Mouse (Mus musculus) neural tube, embryonic 14.5 days (tissue): ENCODE measurements around the gene Dhdh. TPM values are rescaled to one million over a fixed set of nuclear protein-coding genes. Genes with fewer than 3 reads are reported as not detected.
"Not testable (repeated sequence)": the region's sequence is repeated elsewhere in the genome, so short reads cannot be mapped to it uniquely, and the experiment has no call there.

Experiments
- ATAC-seq: fragments of 200-750 bp; cut with Nextera tagmentation; 2 replicates; pipeline ENCODE4 v1.8.0; 2017; ENCODE audit warnings: low read depth, mild to moderate bottlenecking, moderate TSS enrichment, moderate library complexity
- H3K27ac ChIP-seq: fragments of 300-500 bp; sonication (generic); 2 replicates; pipeline ENCODE4 v1.5.1; 2014; ENCODE audit warnings: low read depth, mild to moderate bottlenecking, control low read depth, low read length, moderate library complexity, mixed read lengths
- H3K27me3 ChIP-seq: fragments of 300-500 bp; sonication (generic); 2 replicates; pipeline ENCODE4 v1.6.1; 2014; ENCODE audit warnings: low read length; ENCODE audit not compliant: control insufficient read depth, insufficient read depth
- H3K36me3 ChIP-seq: fragments of 300-500 bp; sonication (generic); 2 replicates; pipeline ENCODE4 v1.6.1; 2014; ENCODE audit warnings: low read length, mixed read lengths; ENCODE audit not compliant: control insufficient read depth, insufficient read depth
- H3K4me1 ChIP-seq: fragments of 300-500 bp; sonication (generic); 2 replicates; pipeline ENCODE4 v1.6.1; 2014; ENCODE audit warnings: low read length; ENCODE audit not compliant: control insufficient read depth, insufficient read depth
- H3K4me2 ChIP-seq: fragments of 300-500 bp; sonication (generic); 2 replicates; pipeline ENCODE4 v1.6.1; 2014; ENCODE audit warnings: mild to moderate bottlenecking, low read depth, low read length, control low read depth
- H3K4me3 ChIP-seq: fragments of 300-500 bp; sonication (generic); 2 replicates; pipeline ENCODE4 v1.5.1; 2014; ENCODE audit warnings: low read depth, low read length, control low read depth, mixed read lengths
- H3K9ac ChIP-seq: fragments of 300-500 bp; sonication (generic); replicated peaks from 2 replicates; pipeline ENCODE4 v1.6.1; 2014; ENCODE audit warnings: low read depth, mild to moderate bottlenecking, control low read depth, low read length, mixed read lengths
- H3K9me3 ChIP-seq: fragments of 300-500 bp; sonication (generic); 2 replicates; pipeline ENCODE4 v1.6.1; 2016; ENCODE audit warnings: low read length; ENCODE audit not compliant: control insufficient read depth
- WGBS: fragments of 180-500 bp; shearing (Covaris S2); extraction: QIAGEN DNeasy Blood & Tissue Kit; methylation state at CpG from one replicate; pipeline ENCODE4 v1.1.7; 2014; 5-methylcytosine and 5-hydroxymethylcytosine counted together
- polyA plus RNA-seq: library from polyadenylated mRNA; unstranded; fragments of >200 nt; fragmentation: Nextera tagmentation; extraction: Ambion mirVana; gene quantifications from 2 replicates; pipeline ENCODE4 v1.2.1, GENCODE M21; 2014

Dhdh gene
- polyA plus RNA-seq, 1 experiment from 2014 or later, result 4.6 TPM

GRCm38 (mm10) chr7:45466283-45467089, 22.1 kb downstream of the Dhdh start, which contains the start of gene Bax:
TSS of gene Bax (minus strand) at chr7:45466898.
- WGBS, result under 1% methylated on average over 58 of the region's 58 CpGs
- H3K4me1 ChIP-seq, result peaks cover 13% of the 10 kb centered on the region
- H3K27me3 ChIP-seq, result no peaks in the 10 kb centered on the region
- peak within 1 kb of the TSS; percentile 78 for H3K9ac ChIP-seq
- peak; percentile 73 for ATAC-seq
- peaks cover 15% of the 10 kb centered on the region; the same call in 1 of the 2 replicates for H3K36me3 ChIP-seq
- H3K4me2 ChIP-seq, result peak within 1 kb of the TSS; percentile 89
- H3K27ac ChIP-seq, result 0 out of 2 replicates have a peak within 1 kb of the TSS, but pooled peaks have one; percentile 60
- H3K9me3 ChIP-seq, result no peaks in the 10 kb centered on the region
- H3K4me3 ChIP-seq, result peak within 1 kb of the TSS; percentile 85

- H3K36me3 ChIP-seq, result peaks cover 15% of the 10 kb centered on the region; the same call in 1 of the 2 replicates
- H3K9ac ChIP-seq, result peak overlapping the region; percentile 78
- WGBS, result 84% methylated on average over 9 of the region's 9 CpGs
- ATAC-seq, result no peak
- H3K27ac ChIP-seq, result no peak overlapping the region
- peak overlapping the region; percentile 89 for H3K4me2 ChIP-seq
- H3K4me3 ChIP-seq, result peak overlapping the region; percentile 85
- H3K9me3 ChIP-seq, result no peaks in the 10 kb centered on the region
- no peaks in the 10 kb centered on the region for H3K27me3 ChIP-seq
- peaks cover 16% of the 10 kb centered on the region for H3K4me1 ChIP-seq
Measured at GRCm38 (mm10) chr7:45465549-45465948, 23.1 kb downstream of the Dhdh start.

GRCm38 (mm10) chr7:45465112-45465511, 23.5 kb downstream of the Dhdh start:
- Histone ChIP-seq H3K9me3 (no peaks in the 10 kb centered on the region), H3K27me3 (no peaks in the 10 kb centered on the region), H3K4me1 (peaks cover 19% of the 10 kb centered on the region), H3K4me3 (no peak overlapping the region), H3K9ac (no peak overlapping the region), H3K4me2 (no peak overlapping the region), H3K36me3 (peaks cover 15% of the 10 kb centered on the region; the same call in 1 of the 2 replicates), H3K27ac (no peak overlapping the region)
- 96% methylated on average over 12 of the region's 12 CpGs for WGBS
- no peak for ATAC-seq

- H3K4me2 ChIP-seq, result no peak overlapping the region
- no peak overlapping the region for H3K4me3 ChIP-seq
- no peaks in the 10 kb centered on the region for H3K9me3 ChIP-seq
- peaks cover 20% of the 10 kb centered on the region for H3K4me1 ChIP-seq
- WGBS, result 98% methylated on average over 7 of the region's 7 CpGs
- no peak for ATAC-seq
- H3K27ac ChIP-seq, result no peak overlapping the region
- peaks cover 15% of the 10 kb centered on the region; the same call in 1 of the 2 replicates for H3K36me3 ChIP-seq
- H3K9ac ChIP-seq, result no peak overlapping the region
- H3K27me3 ChIP-seq, result no peaks in the 10 kb centered on the region
Measured at GRCm38 (mm10) chr7:45463987-45464778, 24.4 kb downstream of the Dhdh start.

GRCm38 (mm10) chr7:45462868-45463267, 25.7 kb downstream of the Dhdh start:
- not testable (repeated sequence) for H3K9ac ChIP-seq, H3K9me3 ChIP-seq, H3K27ac ChIP-seq, H3K27me3 ChIP-seq, ATAC-seq, H3K4me2 ChIP-seq, H3K4me3 ChIP-seq
- Histone ChIP-seq H3K4me1 (peaks cover 24% of the 10 kb centered on the region), H3K36me3 (peaks cover 19% of the 10 kb centered on the region; the same call in 1 of the 2 replicates)
- 82% methylated on average over 4 of the region's 4 CpGs for WGBS

- Histone ChIP-seq H3K27me3 (no peaks in the 10 kb centered on the region), H3K9ac (no peak overlapping the region), H3K9me3 (no peaks in the 10 kb centered on the region), H3K4me2 (no peak overlapping the region), H3K4me1 (peaks cover 29% of the 10 kb centered on the region), H3K27ac (no peak overlapping the region; the same call in 1 of the 2 replicates), H3K4me3 (no peak overlapping the region), H3K36me3 (peaks cover 24% of the 10 kb centered on the region)
- 91% methylated on average over 4 of the region's 4 CpGs for WGBS
- ATAC-seq, result no peak
Measured at GRCm38 (mm10) chr7:45462325-45462724, 26.3 kb downstream of the Dhdh start.

GRCm38 (mm10) chr7:45461781-45462180, 26.8 kb downstream of the Dhdh start:
- no peak overlapping the region for H3K4me3 ChIP-seq
- H3K27me3 ChIP-seq, result no peaks in the 10 kb centered on the region
- peaks cover 28% of the 10 kb centered on the region for H3K36me3 ChIP-seq
- peak overlapping the region; percentile 4; the same call in 1 of the 2 replicates for H3K27ac ChIP-seq
- peaks cover 35% of the 10 kb centered on the region for H3K4me1 ChIP-seq
- ATAC-seq, result no peak
- no peak overlapping the region for H3K4me2 ChIP-seq
- 71% methylated on average over 4 of the region's 4 CpGs for WGBS
- H3K9ac ChIP-seq, result no peak overlapping the region
- H3K9me3 ChIP-seq, result no peaks in the 10 kb centered on the region

- no peaks in the 10 kb centered on the region for H3K9me3 ChIP-seq
- H3K36me3 ChIP-seq, result peaks cover 28% of the 10 kb centered on the region
- H3K27ac ChIP-seq, result no peak overlapping the region; the same call in 1 of the 2 replicates
- H3K27me3 ChIP-seq, result no peaks in the 10 kb centered on the region
- WGBS, result 39% methylated on average over 5 of the region's 5 CpGs
- H3K4me2 ChIP-seq, result no peak overlapping the region
- H3K9ac ChIP-seq, result no peak overlapping the region
- peaks cover 36% of the 10 kb centered on the region for H3K4me1 ChIP-seq
- no peak for ATAC-seq
- no peak overlapping the region for H3K4me3 ChIP-seq
Measured at GRCm38 (mm10) chr7:45461326-45461725, 27.3 kb downstream of the Dhdh start.
